Mouse (Mus musculus) cerebellum, adult (tissue): ENCODE data around the gene Nova1.

Experiments used
- ATAC-seq: cut with Nextera tagmentation; 2 replicates; pipeline ENCODE4 v1.9.2; 2017; ENCODE audit warnings: mild to moderate bottlenecking, moderate library complexity, mixed read lengths; ENCODE audit not compliant: insufficient number of reproducible peaks, low FRiP score, low TSS enrichment

Gene Nova1

DNA sequence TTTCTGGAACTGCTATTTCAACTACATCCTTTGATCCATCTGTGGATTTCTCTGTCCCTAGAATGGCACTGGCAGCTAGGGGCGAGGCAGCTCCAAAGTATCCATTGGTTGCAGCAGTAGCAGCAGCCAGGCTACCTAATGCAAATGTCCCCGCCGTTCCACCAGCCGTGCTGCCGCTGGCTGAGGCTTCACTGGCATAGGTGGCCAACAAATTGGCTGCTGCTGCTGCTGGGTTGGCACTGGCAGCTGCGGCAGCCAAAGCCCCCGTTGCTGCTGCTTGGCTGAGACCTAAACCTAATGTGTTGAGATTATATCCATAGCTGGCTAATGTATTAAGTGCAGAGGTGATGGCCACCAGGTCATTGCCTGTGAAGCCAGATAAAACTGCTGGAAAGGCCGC lies 118.5 kb downstream of the Nova1 start:
- ATAC-seq: no peak

DNA sequence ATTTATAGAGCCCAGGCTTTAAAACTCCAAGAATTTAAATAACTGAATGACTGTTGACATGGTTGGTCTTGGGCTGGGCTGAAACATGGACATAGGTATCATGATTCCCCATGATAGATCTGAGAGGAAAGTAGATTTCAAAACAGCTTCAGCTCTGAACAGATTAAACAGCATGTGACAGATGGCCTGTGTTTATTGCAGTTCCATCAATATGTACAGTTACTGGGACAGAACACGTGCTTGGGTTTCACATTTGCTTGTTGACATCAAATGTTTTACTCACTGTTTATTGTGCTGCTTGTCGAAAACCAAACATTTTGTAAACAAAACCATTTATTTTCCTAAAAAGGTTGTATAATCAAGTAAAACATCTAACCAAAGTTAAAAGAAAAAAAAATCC lies 142.4 kb downstream of the Nova1 start:
- no peak for ATAC-seq

DNA sequence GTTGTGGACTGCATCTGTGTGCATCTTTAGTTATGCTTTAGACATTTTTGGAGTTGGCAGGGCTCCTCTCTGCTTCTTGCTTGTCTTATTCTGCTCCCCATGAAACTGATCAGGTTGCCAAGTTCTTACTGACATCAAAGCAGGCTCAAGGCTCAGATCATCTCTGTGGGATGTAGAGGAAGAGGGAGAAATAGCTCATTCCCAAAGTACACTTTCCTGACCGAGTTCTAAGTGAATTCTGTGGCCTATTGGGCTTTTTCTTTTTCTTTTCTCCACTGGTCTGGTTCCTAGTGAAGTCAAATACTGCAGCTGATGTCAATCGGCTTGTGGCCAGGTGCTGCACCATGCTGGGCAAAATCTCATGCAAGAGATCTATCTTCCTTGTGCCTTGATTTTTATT lies 152.0 kb downstream of the Nova1 start:
- peak; percentile 79 for ATAC-seq

DNA sequence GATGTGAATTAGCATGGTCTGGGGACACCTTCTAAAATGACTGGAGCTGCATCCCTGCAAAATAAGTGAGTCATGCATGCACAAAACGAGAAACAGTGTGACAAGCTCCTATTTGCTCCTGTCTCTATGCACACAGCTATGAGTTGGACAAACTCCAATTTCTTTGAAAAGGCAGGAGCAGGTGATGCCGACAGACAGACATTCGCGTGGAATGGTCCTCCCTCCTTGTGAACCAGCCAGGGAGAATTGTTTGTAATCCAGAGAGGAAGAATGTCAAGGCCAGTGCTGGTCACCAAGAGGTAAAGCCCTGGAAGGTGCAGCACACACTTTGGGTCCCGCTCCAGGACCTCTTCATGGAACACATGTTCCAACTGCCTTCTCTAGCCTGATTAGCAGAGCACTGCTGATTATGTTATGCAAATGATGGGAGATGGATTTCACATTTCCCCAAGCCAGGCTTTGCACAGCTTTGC lies 172.6 kb downstream of the Nova1 start:
- ATAC-seq: 0 out of 2 replicates have a peak, but pooled peaks have one; percentile 52

DNA sequence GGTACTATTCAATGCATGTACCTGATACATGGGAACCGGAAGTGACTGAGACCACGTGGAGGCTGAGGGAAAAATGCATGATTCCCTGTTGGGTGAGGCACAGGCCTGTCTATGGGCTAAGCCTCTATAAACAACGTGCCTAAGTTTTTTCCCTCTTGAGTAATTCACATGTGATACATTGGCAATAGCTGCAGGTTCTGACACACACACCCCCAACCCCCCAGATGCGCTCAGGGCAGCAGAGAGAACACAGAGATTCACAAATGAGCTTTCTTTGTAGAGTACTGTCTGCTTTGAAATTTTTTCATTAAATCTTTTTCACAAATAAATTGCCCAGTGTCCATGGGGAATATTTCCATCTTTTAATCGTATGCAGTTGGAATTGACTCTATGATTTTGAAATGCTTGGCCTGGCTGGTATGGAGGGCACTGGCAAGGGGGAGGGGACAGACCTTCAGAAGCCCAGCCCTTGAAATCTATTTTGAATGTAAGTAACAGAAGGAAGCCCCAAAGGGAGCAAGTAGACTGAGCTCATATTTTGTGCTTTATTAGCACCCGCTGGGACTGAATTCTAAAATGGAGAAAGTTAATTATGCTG lies 173.3 kb downstream of the Nova1 start:
- no peak for ATAC-seq
